Mouse (Mus musculus) megakaryocyte, embryonic 14.5 days (primary cell): ENCODE measurements at regions not wholly inside any gene's neighbourhood (a gene's known extent, or its start where the extent isn't known, plus 50 kb on each side); places are given as distances from the start of the nearest gene placed in this dataset.

Experiments
- FLI1 ChIP-seq: IDR thresholded peaks from 2 replicates; pipeline ENCODE4 v1.6.1; 2012; ENCODE audit warnings: low read length, inconsistent platforms, mixed read lengths
- GATA1 ChIP-seq: IDR thresholded peaks from 3 replicates; pipeline ENCODE4 v1.6.1; 2012; ENCODE audit warnings: mixed read lengths, low read length, inconsistent platforms, borderline replicate concordance

DNA sequence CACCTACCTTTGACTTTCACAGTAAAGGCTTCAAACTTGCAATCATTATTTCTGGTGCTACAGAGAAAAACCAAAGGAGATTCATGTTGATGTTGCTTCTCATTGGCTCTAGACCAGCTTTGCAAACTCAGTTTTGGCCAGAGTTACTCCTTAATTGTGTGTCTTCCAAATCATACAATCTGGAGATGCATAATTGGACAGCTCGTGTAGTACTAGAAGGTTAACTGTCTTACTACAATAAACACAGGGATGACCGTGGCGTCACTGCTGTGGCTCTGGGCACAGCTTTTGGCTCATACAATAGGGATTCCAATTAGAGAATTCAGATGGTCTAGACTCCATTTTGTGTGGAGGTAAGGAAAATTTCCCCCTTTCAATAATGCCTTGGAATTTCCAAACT is 544.6 kb downstream of the Tns1 start:
- TF ChIP-seq GATA1 (no peak), FLI1 (no peak)
